Mouse (Mus musculus) heart, adult 18-20 months (tissue): Measurements from ENCODE around the gene Lcn12. TPM values are rescaled to one million over a fixed set of nuclear protein-coding genes. Genes with fewer than 3 reads are reported as not detected.
A peak's percentile ranks its signal among the peaks of the same experiment; 100 is the strongest.

ENCODE experiments used
- DNase-seq, 2 experiments: peaks; one replicate each; pipeline ENCODE4 v3.0.0; 2021 to 2022; ENCODE audit warnings: mixed read lengths in 1 of 2
- total RNA-seq, 2 experiments: library from RNA; stranded (reverse); gene quantifications; 2 replicates each; pipeline ENCODE4 v1.2.3; 2021

Lcn12 gene
- total RNA-seq, 2 experiments from 2014 or later: not detected

GRCm38 (mm10) chr2:25496462-25496861 lies 2.8 kb upstream of the Lcn12 start:
- no peak for DNase-seq

- no peak for DNase-seq
Observed at GRCm38 (mm10) chr2:25492988-25493387, 723 bp downstream of the Lcn12 start.

GRCm38 (mm10) chr2:25488671-25489068 lies 5.0 kb downstream of the Lcn12 start:
- no peak for DNase-seq

GRCm38 (mm10) chr2:25487965-25488670 lies 5.6 kb downstream of the Lcn12 start:
- DNase-seq: no peak

GRCm38 (mm10) chr2:25484901-25485647 lies 8.6 kb downstream of the Lcn12 start:
- DNase-seq: no peak

- DNase-seq: peak in 1 of 2 experiments; percentile 64
Observed at GRCm38 (mm10) chr2:25482969-25483368, 10.7 kb downstream of the Lcn12 start.

- no peak for DNase-seq
Observed at GRCm38 (mm10) chr2:25480541-25480940, 13.2 kb downstream of the Lcn12 start.

- no peak for DNase-seq
Observed at GRCm38 (mm10) chr2:25479551-25480311, 14.0 kb downstream of the Lcn12 start.

- DNase-seq: peak; percentile 70 to 80
Observed at GRCm38 (mm10) chr2:25477967-25478675, 15.6 kb downstream of the Lcn12 start.

GRCm38 (mm10) chr2:25477541-25477940 lies 16.2 kb downstream of the Lcn12 start:
- DNase-seq: no peak

GRCm38 (mm10) chr2:25472550-25472949 lies 21.2 kb downstream of the Lcn12 start:
- DNase-seq: no peak

GRCm38 (mm10) chr2:25469969-25470368 lies 23.7 kb downstream of the Lcn12 start, which contains the start of gene Ptgds:
TSS of gene Ptgds (minus strand) at chr2:25470046.
- peak; percentile 50 to 69 for DNase-seq

- DNase-seq: peak; percentile 72 to 77
Observed at GRCm38 (mm10) chr2:25468962-25469915, 24.5 kb downstream of the Lcn12 start.

GRCm38 (mm10) chr2:25467606-25468303 lies 26.0 kb downstream of the Lcn12 start:
- peak; percentile 32 to 44 for DNase-seq

GRCm38 (mm10) chr2:25465816-25466635 lies 27.7 kb downstream of the Lcn12 start:
- DNase-seq: peak in 1 of 2 experiments; percentile 43

- DNase-seq: no peak
Observed at GRCm38 (mm10) chr2:25465256-25465655, 28.5 kb downstream of the Lcn12 start.

- DNase-seq: no peak
Observed at GRCm38 (mm10) chr2:25463630-25464029, 30.1 kb downstream of the Lcn12 start.

- DNase-seq: no peak
Observed at GRCm38 (mm10) chr2:25461407-25461806, 32.3 kb downstream of the Lcn12 start.
